Mouse (Mus musculus): Measurements from ENCODE around the gene Prdx2. TPM values are rescaled to one million over a fixed set of nuclear protein-coding genes. Genes with fewer than 3 reads are reported as not detected.

The Prdx2 gene
- polyA plus RNA-seq, 2 experiments = 1,155 to 2,207 TPM

- Histone ChIP-seq H3K27me3 (ENCODE audit: control insufficient read depth, insufficient read depth, low read length) (no peaks in the 10 kb centered on the region), H3K9ac (replicated peaks) (peak overlapping the region; percentile 92), H3K36me3 (replicated peaks; ENCODE audit: control insufficient read depth, insufficient read depth, low read depth) (peaks cover 48% of the 10 kb centered on the region), H3K27ac (peak overlapping the region; percentile 97), H3K9me3 (ENCODE audit: control insufficient read depth, low read length) (no peaks in the 10 kb centered on the region), H3K4me2 (ENCODE audit: low read depth) (peak overlapping the region; percentile 95), H3K4me3 (ENCODE audit: insufficient read depth in 1 of 2, low read depth in 2 of 2, low read length in 2 of 2) (peak overlapping the region; percentile 89 to 94), H3K4me1 (replicated peaks; ENCODE audit: control insufficient read depth in 2 of 2, insufficient read depth in 2 of 2, low read length in 1 of 2) (peaks cover 54 to 61% of the 10 kb centered on the region in 2 experiments)
- ATAC-seq (ENCODE audit: insufficient read depth) (no peak), DNase-seq (ENCODE audit: low read depth in 3 of 3, low spot score in 3 of 3) (no peak)
- 5% methylated on average over 21 of the region's 21 CpGs for WGBS (ENCODE audit: insufficient replicate concordance)
- TF ChIP-seq CTCF (IDR thresholded peaks at IDR 0.05; ENCODE audit: low read depth) = no peak
- no peak for TF ChIP-seq EP300 (IDR thresholded peaks at IDR 0.05; ENCODE audit: low read depth)
Observed at GRCm38 (mm10) chr8:84970135-84970790, 876 bp downstream of the Prdx2 start.

GRCm38 (mm10) chr8:84970913-84971312, 1.5 kb downstream of the Prdx2 start:
- H3K4me1 ChIP-seq (replicated peaks; ENCODE audit: control insufficient read depth in 2 of 2, insufficient read depth in 2 of 2, low read length in 1 of 2) = peaks cover 54 to 67% of the 10 kb centered on the region in 2 experiments
- ATAC-seq (ENCODE audit: insufficient read depth) = peak; percentile 80

GRCm38 (mm10) chr8:84973079-84973478, 3.7 kb downstream of the Prdx2 start:
- peak overlapping the region; percentile 13 to 89; a peak in 3 of 4 replicates for H3K4me3 ChIP-seq (ENCODE audit: insufficient read depth in 1 of 2, low read depth in 2 of 2, low read length in 2 of 2)
- no peaks in the 10 kb centered on the region for H3K27me3 ChIP-seq (ENCODE audit: control insufficient read depth, insufficient read depth, low read length)
- H3K4me2 ChIP-seq (ENCODE audit: low read depth) = peak overlapping the region; percentile 95
- peaks cover 48% of the 10 kb centered on the region for H3K36me3 ChIP-seq (replicated peaks; ENCODE audit: control insufficient read depth, insufficient read depth, low read depth)
- H3K4me1 ChIP-seq (replicated peaks; ENCODE audit: control insufficient read depth in 2 of 2, insufficient read depth in 2 of 2, low read length in 1 of 2) = peaks cover 42 to 48% of the 10 kb centered on the region in 2 experiments
- DNase-seq (ENCODE audit: low read depth in 3 of 3, low spot score in 3 of 3) (no peak), ATAC-seq (ENCODE audit: insufficient read depth) (no peak)
- H3K27ac ChIP-seq = peak overlapping the region; percentile 97
- H3K9me3 ChIP-seq (ENCODE audit: control insufficient read depth, low read length) = no peaks in the 10 kb centered on the region
- WGBS (ENCODE audit: insufficient replicate concordance) = 88% methylated on average over 1 of the region's 1 CpGs
- peak overlapping the region; percentile 92 for H3K9ac ChIP-seq (replicated peaks)
- TF ChIP-seq EP300 (IDR thresholded peaks at IDR 0.05; ENCODE audit: low read depth) (no peak), CTCF (IDR thresholded peaks at IDR 0.05; ENCODE audit: low read depth) (no peak)

More at GRCm38 (mm10) chr8:84970913-84971312, 1.5 kb downstream of the Prdx2 start:
- peak overlapping the region; percentile 92 for H3K9ac ChIP-seq (replicated peaks)
- WGBS (ENCODE audit: insufficient replicate concordance) = 16% methylated on average over 5 of the region's 5 CpGs
- peak; percentile 95 to 97 (median 96) for DNase-seq (ENCODE audit: low read depth in 3 of 3, low spot score in 3 of 3)
- peak overlapping the region; percentile 97 for H3K27ac ChIP-seq
- TF ChIP-seq CTCF (IDR thresholded peaks at IDR 0.05; ENCODE audit: low read depth) = no peak
- peak; percentile 94 for TF ChIP-seq EP300 (IDR thresholded peaks at IDR 0.05; ENCODE audit: low read depth)
- H3K9me3 ChIP-seq (ENCODE audit: control insufficient read depth, low read length) = no peaks in the 10 kb centered on the region
- H3K4me3 ChIP-seq (ENCODE audit: insufficient read depth in 1 of 2, low read depth in 2 of 2, low read length in 2 of 2) = peak overlapping the region; percentile 89 to 94
- H3K36me3 ChIP-seq (replicated peaks; ENCODE audit: control insufficient read depth, insufficient read depth, low read depth) = peaks cover 48% of the 10 kb centered on the region
- peak overlapping the region; percentile 95 for H3K4me2 ChIP-seq (ENCODE audit: low read depth)
- no peaks in the 10 kb centered on the region for H3K27me3 ChIP-seq (ENCODE audit: control insufficient read depth, insufficient read depth, low read length)

GRCm38 (mm10) chr8:84973803-84974542, 4.6 kb downstream of the Prdx2 start:
- TF ChIP-seq EP300 (IDR thresholded peaks at IDR 0.05; ENCODE audit: low read depth) (0 out of 2 replicates have a peak, but pooled peaks have one; percentile 17), CTCF (IDR thresholded peaks at IDR 0.05; ENCODE audit: low read depth) (peak; percentile 91)
- H3K9me3 ChIP-seq (ENCODE audit: control insufficient read depth, low read length) = no peaks in the 10 kb centered on the region
- peak overlapping the region; percentile 97 for H3K27ac ChIP-seq
- H3K4me3 ChIP-seq (ENCODE audit: insufficient read depth in 1 of 2, low read depth in 2 of 2, low read length in 2 of 2) = peak overlapping the region; percentile 13 to 89; a peak in 3 of 4 replicates
- no peak for DNase-seq (ENCODE audit: low read depth in 3 of 3, low spot score in 3 of 3)
- WGBS (ENCODE audit: insufficient replicate concordance) = 65% methylated on average over 4 of the region's 4 CpGs
- H3K4me1 ChIP-seq (replicated peaks; ENCODE audit: control insufficient read depth in 2 of 2, insufficient read depth in 2 of 2, low read length in 1 of 2) = peaks cover 39 to 44% of the 10 kb centered on the region in 2 experiments
- H3K4me2 ChIP-seq (ENCODE audit: low read depth) = peak overlapping the region; percentile 95
- H3K36me3 ChIP-seq (replicated peaks; ENCODE audit: control insufficient read depth, insufficient read depth, low read depth) = peaks cover 48% of the 10 kb centered on the region
- no peaks in the 10 kb centered on the region for H3K27me3 ChIP-seq (ENCODE audit: control insufficient read depth, insufficient read depth, low read length)
- no peak for ATAC-seq (ENCODE audit: insufficient read depth)
- H3K9ac ChIP-seq (replicated peaks) = peak overlapping the region; percentile 92; the same call in 1 of the 2 replicates
